Mouse (Mus musculus) layer of hippocampus, adult 9-11 months (tissue): ENCODE measurements around the gene Vmn2r28.
"Not testable (repeated sequence)": the region's sequence is repeated elsewhere in the genome, so short reads cannot be mapped to it uniquely, and the experiment has no call there.

ENCODE experiments used
- DNase-seq: peaks from one replicate; pipeline ENCODE4 v3.0.0; 2022

Vmn2r28 gene

DNA sequence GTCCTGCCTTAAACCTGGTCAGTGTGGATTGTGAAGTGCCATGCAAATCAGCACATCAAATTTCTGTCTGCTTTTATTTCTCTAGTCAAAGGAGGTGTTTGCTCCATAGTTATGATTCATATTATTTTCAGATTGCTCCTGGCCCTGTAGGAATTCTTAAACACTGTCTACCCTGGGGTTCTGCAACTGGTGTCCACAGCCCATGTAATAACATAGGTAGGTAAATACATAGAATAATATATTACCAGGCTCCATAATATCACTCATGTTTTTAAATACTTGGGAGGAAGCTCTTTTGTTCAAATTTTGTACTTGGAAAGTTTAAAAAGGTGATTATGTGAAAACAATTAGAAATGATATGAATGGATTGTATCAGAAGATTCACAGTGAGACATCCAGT is at the start of gene Vmn2r28:
Vmn2r28 (minus strand) TSS at position 101 of the 400 bp plus-strand sequence.
- DNase-seq: not testable (repeated sequence)

DNA sequence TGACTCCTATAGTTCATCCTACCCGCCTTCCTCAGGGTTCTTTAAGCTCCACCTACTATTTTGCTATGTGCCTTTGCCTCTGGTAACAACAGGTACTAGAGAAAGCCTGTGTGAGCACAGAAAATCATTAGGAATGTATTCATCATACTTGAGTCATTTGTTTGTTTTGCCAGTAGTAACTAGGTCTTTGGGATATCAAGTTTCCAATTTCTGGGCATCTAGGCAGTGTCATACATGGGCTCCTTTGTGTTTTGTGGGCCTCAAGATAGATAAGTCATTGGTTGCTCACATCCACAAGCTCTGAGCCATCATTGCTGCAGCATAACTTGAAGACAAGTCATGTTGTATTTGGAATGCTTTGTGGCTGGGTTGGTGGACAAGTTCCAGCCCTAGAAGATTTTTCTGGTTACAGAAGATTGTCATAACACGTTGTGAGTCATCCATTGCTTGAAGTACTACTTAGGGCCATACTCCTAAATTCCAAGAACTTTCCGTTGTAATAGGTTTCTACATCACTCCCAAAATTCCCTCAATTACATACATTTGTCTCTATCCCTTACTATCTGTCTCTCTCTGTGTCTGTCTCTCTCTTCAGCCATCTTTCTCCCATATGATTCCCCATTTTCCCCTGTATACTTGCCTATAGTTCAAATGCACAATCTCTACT is 47.1 kb upstream of the Vmn2r28 start:
- not testable (repeated sequence) for DNase-seq

- no peak for DNase-seq
These were observed 37.1 kb downstream of the Vmn2r28 start, which contains the start of gene Vmn1r59 for GRCm38 (mm10) chr7:5456674-5457073. Gene Vmn1r59, minus strand, starts transcription at chr7:5456774.

GRCm38 (mm10) chr7:5454011-5454410 is 39.7 kb downstream of the Vmn2r28 start:
- not testable (repeated sequence) for DNase-seq

- DNase-seq: no peak
These were observed 45.1 kb downstream of the Vmn2r28 start for GRCm38 (mm10) chr7:5448627-5449026.
